Mouse (Mus musculus) CH12.LX (cell line): Measurements from ENCODE around the gene Rmi1. TPM values are rescaled to one million over a fixed set of nuclear protein-coding genes. Genes with fewer than 3 reads are reported as not detected.

Source experiments
- DNase-seq: peaks from one replicate; pipeline ENCODE4 v3.0.0-alpha.2; 2013; ENCODE audit errors: extremely low read depth
- H3K27ac ChIP-seq: 2 replicates; pipeline ENCODE4 v1.5.1; 2012; ENCODE audit warnings: low read depth, mild to moderate bottlenecking, control low read depth, moderate library complexity; ENCODE audit not compliant: insufficient read depth
- H3K27me3 ChIP-seq: replicated peaks from 2 replicates; pipeline ENCODE3; 2012; ENCODE audit warnings: inconsistent platforms
- H3K36me3 ChIP-seq, 2 experiments: replicated peaks in 1 of 2; 2 replicates each; pipeline versions ENCODE3 to v1.6.1; 2012; ENCODE audit warnings: inconsistent platforms in 1 of 2, low read length in 1 of 2, mild to moderate bottlenecking in 1 of 2, mixed read lengths in 1 of 2, moderate library complexity in 1 of 2; ENCODE audit not compliant: control insufficient read depth in 1 of 2, insufficient read depth in 1 of 2
- H3K4me1 ChIP-seq, 2 experiments: 2 replicates each; pipeline ENCODE4 v1.6.1; 2012; ENCODE audit warnings: inconsistent platforms in 1 of 2, moderate library complexity in 1 of 2; ENCODE audit not compliant: insufficient read depth in 2 of 2, control insufficient read depth in 1 of 2
- H3K4me2 ChIP-seq: 2 replicates; pipeline ENCODE4 v1.6.1; 2012; ENCODE audit warnings: low read depth, mild to moderate bottlenecking, control low read depth; ENCODE audit not compliant: poor library complexity, insufficient read depth, severe bottlenecking
- H3K4me3 ChIP-seq, 3 experiments: fragments of 150-350 bp in 1 of 3; sonication (generic) in 1 of 3; replicated peaks in 1 of 3; 2 replicates each; pipeline versions ENCODE3 to v1.5.1; 2011 to 2012; ENCODE audit warnings: low read depth in 2 of 3, low read length in 2 of 3, mild to moderate bottlenecking in 2 of 3, moderate library complexity in 2 of 3, control low read depth in 1 of 3, improper control_type of control experiment in 1 of 3, inconsistent platforms in 1 of 3, mixed read lengths in 1 of 3; ENCODE audit not compliant: poor library complexity in 1 of 3
- H3K79me2 ChIP-seq: replicated peaks from 2 replicates; pipeline ENCODE4 v1.6.1; 2012; ENCODE audit warnings: mild to moderate bottlenecking, moderate library complexity; ENCODE audit not compliant: control insufficient read depth, poor library complexity, insufficient read depth, severe bottlenecking; ENCODE audit errors: extremely low read depth
- H3K9ac ChIP-seq: 2 replicates; pipeline ENCODE4 v1.6.1; 2012; ENCODE audit warnings: low read depth, mild to moderate bottlenecking, control low read depth, moderate library complexity; ENCODE audit not compliant: insufficient read depth
- H3K9me3 ChIP-seq: replicated peaks from 2 replicates; pipeline ENCODE3; 2012; ENCODE audit warnings: low read length, inconsistent platforms, mixed read lengths
- CHD2 ChIP-seq: IDR thresholded peaks from 2 replicates; pipeline ENCODE4 v1.6.1; 2011; ENCODE audit warnings: low read length, improper control_type of control experiment
- CTCF ChIP-seq, 2 experiments: IDR thresholded peaks in 1 of 2; conservative IDR thresholded peaks in 1 of 2; 2 replicates each; pipeline ENCODE4 v1.5.1; 2011 to 2012; ENCODE audit warnings: low read depth in 2 of 2, low read length in 2 of 2, improper control_type of control experiment in 1 of 2, inconsistent platforms in 1 of 2, mild to moderate bottlenecking in 1 of 2, moderate library complexity in 1 of 2
- ETS1 ChIP-seq: conservative IDR thresholded peaks from 2 replicates; pipeline ENCODE4 v1.6.1; 2012; ENCODE audit warnings: low read depth, mild to moderate bottlenecking, inconsistent platforms, low read length, improper control_type of control experiment, moderate library complexity
- KAT2A ChIP-seq: IDR thresholded peaks from 2 replicates; pipeline ENCODE4 v1.6.1; 2012; ENCODE audit warnings: low read length, improper control_type of control experiment, inconsistent platforms; ENCODE audit not compliant: insufficient replicate concordance
- MAFK ChIP-seq: IDR thresholded peaks from 2 replicates; pipeline ENCODE4 v1.6.1; 2011; ENCODE audit warnings: low read length, improper control_type of control experiment; ENCODE audit not compliant: insufficient replicate concordance
- MXI1 ChIP-seq: IDR thresholded peaks from 2 replicates; pipeline ENCODE4 v1.6.1; 2011; ENCODE audit warnings: mild to moderate bottlenecking, low read depth, low read length, improper control_type of control experiment
- NELFE ChIP-seq: IDR thresholded peaks from 2 replicates; pipeline ENCODE4 v1.6.1; 2011; ENCODE audit warnings: low read depth, low read length, improper control_type of control experiment
- NRF1 ChIP-seq: IDR thresholded peaks from 2 replicates; pipeline ENCODE4 v1.6.1; 2014; ENCODE audit warnings: low read depth, mild to moderate bottlenecking, inconsistent platforms, low read length, improper control_type of control experiment, moderate library complexity
- PAX5 ChIP-seq: IDR thresholded peaks from 2 replicates; pipeline ENCODE4 v1.6.1; 2012; ENCODE audit warnings: low read length, inconsistent platforms, mixed read lengths
- POLR2AphosphoS2 ChIP-seq: IDR thresholded peaks from 2 replicates; pipeline ENCODE4 v1.6.1; 2011; ENCODE audit warnings: low read depth, low read length, improper control_type of control experiment
- RCOR1 ChIP-seq: conservative IDR thresholded peaks from 2 replicates; pipeline ENCODE4 v1.6.1; 2012; ENCODE audit warnings: low read depth, mild to moderate bottlenecking, inconsistent platforms, low read length, improper control_type of control experiment
- UBTF ChIP-seq: IDR thresholded peaks from 2 replicates; pipeline ENCODE4 v1.6.1; 2012; ENCODE audit warnings: low read depth, mild to moderate bottlenecking, inconsistent platforms, low read length, improper control_type of control experiment, moderate library complexity
- ZNF384 ChIP-seq: IDR thresholded peaks from 2 replicates; pipeline ENCODE4 v1.6.1; 2012; ENCODE audit warnings: low read depth, low read length, improper control_type of control experiment, inconsistent platforms
- dilution Hi-C: fragments of 300-500 bp; cut with MboI; formaldehyde crosslinking; loops from 2 replicates; pipeline ENCODE4 v1.14.3; 2020; ENCODE audit warnings: low sequenced_read_pairs; ENCODE audit not compliant: extremely low pct_unique_long_range_greater_than_20kb, extremely low pct_ligation_motif_present
- in situ Hi-C: fragments of 300-500 bp; cut with MboI; formaldehyde crosslinking; loops from 3 replicates; pipeline ENCODE4 v1.14.3; 2019; ENCODE audit warnings: low sequenced_read_pairs, low pct_ligation_motif_present, low pct_unique_long_range_greater_than_20kb, mixed read lengths
- polyA plus RNA-seq: library from polyadenylated mRNA; unstranded; fragments of >175 nt; gene quantifications from 2 replicates; pipeline ENCODE4 v1.2.1, GENCODE M21; 2012; ENCODE audit warnings: low read depth; ENCODE audit not compliant: insufficient read length
- total RNA-seq, 2 experiments: library from RNA; depleted of rRNA; stranded (reverse); fragments of 300-350 nt in 1 of 2; fragments of >200 nt in 1 of 2; gene quantifications; 2 replicates each; pipeline ENCODE4 v1.2.3; 2012 to 2014

Gene Rmi1
- total and polyA plus RNA-seq, 3 experiments: 6.8 to 11.0 (median 8.4) TPM

GRCm38 (mm10) chr13:58366373-58366772, 35.7 kb upstream of the Rmi1 start (continued):
- TF ChIP-seq ETS1 (no peak), NRF1 (no peak), CTCF (conservative IDR thresholded peaks at IDR 0.05 in 1 of 2, IDR thresholded peaks at IDR 0.05 in 1 of 2; ENCODE audit: low read depth in 2 of 2, low read length in 2 of 2) (no peak)

DNA sequence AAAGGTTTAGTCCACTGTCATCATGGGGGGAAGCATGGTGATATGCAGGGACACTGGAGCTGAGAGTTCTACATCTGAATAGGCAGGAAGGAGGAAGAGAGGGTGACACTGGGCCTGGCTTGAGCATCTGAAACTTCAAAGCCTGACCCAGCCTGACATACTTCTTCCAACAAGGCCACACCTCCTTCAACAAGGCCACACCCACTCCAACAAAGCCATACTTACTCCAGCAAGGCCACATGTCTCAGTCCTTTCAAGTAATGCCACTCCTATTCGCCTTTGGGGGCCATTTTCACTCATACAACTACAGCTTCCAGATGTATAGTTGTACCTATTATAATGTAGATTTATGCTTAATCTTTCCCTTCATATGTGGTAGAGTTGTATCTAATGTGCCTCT, 34.4 kb upstream of the Rmi1 start:
- H3K4me2 ChIP-seq: no peak overlapping the region
- dilution Hi-C loops (no loop called here), in situ Hi-C loops (no loop called here)
- no peak overlapping the region for H3K9ac ChIP-seq
- no peak for DNase-seq
- no peaks in the 10 kb centered on the region for H3K36me3 ChIP-seq
- H3K79me2 ChIP-seq: no peaks in the 10 kb centered on the region
- no peak overlapping the region for H3K27ac ChIP-seq
- no peaks in the 10 kb centered on the region for H3K4me1 ChIP-seq
- no peak for TF ChIP-seq CHD2
- no peak for TF ChIP-seq ZNF384
- no peak for TF ChIP-seq MAFK
- TF ChIP-seq PAX5: no peak
- no peak for TF ChIP-seq NELFE
- no peak for TF ChIP-seq UBTF
- TF ChIP-seq MXI1: no peak
- TF ChIP-seq POLR2AphosphoS2: no peak
- no peak overlapping the region for H3K4me3 ChIP-seq
- H3K27me3 ChIP-seq: no peaks in the 10 kb centered on the region
- H3K9me3 ChIP-seq: peaks cover 4% of the 10 kb centered on the region

DNA sequence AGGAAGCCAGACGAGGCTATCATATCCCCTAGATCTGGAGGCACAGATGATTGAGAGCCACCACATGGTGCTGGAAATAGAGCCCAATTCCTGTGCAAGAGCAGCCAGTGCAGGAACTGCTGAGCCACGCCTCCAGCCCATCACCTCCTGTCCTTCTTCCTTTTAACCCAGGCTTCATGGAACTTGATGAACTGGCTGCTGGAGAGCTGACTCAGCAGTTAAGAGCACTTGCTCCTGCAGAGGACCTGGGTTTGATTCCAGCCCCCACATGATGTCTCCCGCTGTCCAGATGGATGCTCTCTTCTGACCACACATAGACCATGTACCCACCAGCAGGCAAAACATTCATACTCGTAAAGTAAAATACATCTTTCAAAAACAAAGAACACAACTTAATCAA, 33.2 kb upstream of the Rmi1 start:
- dilution Hi-C loops: no loop called here
- H3K27me3 ChIP-seq: no peaks in the 10 kb centered on the region
- H3K27ac ChIP-seq: no peak overlapping the region
- no peak overlapping the region for H3K4me2 ChIP-seq
- H3K9me3 ChIP-seq: no peaks in the 10 kb centered on the region
- DNase-seq: no peak
- in situ Hi-C loops: no loop called here
- H3K9ac ChIP-seq: no peak overlapping the region
- no peaks in the 10 kb centered on the region for H3K79me2 ChIP-seq
- H3K36me3 ChIP-seq: no peaks in the 10 kb centered on the region
- H3K4me3 ChIP-seq: no peak overlapping the region
- TF ChIP-seq KAT2A (no peak), RCOR1 (no peak), MAFK (0 out of 2 replicates have a peak, but pooled peaks have one; percentile 50)
- no peaks in the 10 kb centered on the region for H3K4me1 ChIP-seq
